30 mouse cellular contexts compared by ENCODE assay signal in genomic region chrX:102765878-102766277, GRCm38 (mm10). TPM values are rescaled to one million over a fixed set of nuclear protein-coding genes. Genes with fewer than 3 reads are reported as not detected.
DNase-seq lines count a peak whose midpoint lies in the region; ATAC-seq lines count a peak whose summit lies in the region.
"Had no signal": no experiment of that assay in that cellular context is flagged by ENCODE, and none has a peak within 500 bp of the region (broad histone marks: within the 10 kb centered on the region; RNA-seq: fewer than 3 reads in every experiment).

No protein-coding gene starts in this region.

- 25% methylated on average over 4 of the region's 4 CpGs for whole genome bisulfite sequencing in kidney, embryonic 16.5 days
- WGBS in kidney, embryonic 14.5 days, result 41% methylated on average over 4 of the region's 4 CpGs
- WGBS in embryonic facial prominence, embryonic 11.5 days, result 25% methylated on average over 4 of the region's 4 CpGs

- H3K9ac ChIP-seq in kidney, embryonic 16.5 days (replicated peaks; ENCODE audit: low read length), result no peak overlapping the region
- no peak overlapping the region for H3K9ac ChIP-seq in kidney, embryonic 14.5 days (ENCODE audit: low read depth, low read length)
- no peak overlapping the region for H3K9ac ChIP-seq in embryonic facial prominence, embryonic 11.5 days (replicated peaks; ENCODE audit: low read length)
- H3K9ac ChIP-seq: forebrain, embryonic 13.5 days; heart, embryonic 13.5 days; hindbrain, embryonic 14.5 days had no signal

- no peaks in the 10 kb centered on the region for H3K9me3 ChIP-seq in kidney, embryonic 16.5 days (ENCODE audit: low read length)
- no peaks in the 10 kb centered on the region for H3K9me3 ChIP-seq in kidney, embryonic 14.5 days (ENCODE audit: control insufficient read depth, low read length)
- H3K9me3 ChIP-seq in embryonic facial prominence, embryonic 11.5 days (replicated peaks; ENCODE audit: control insufficient read depth, low read length), result no peaks in the 10 kb centered on the region
- H3K9me3 ChIP-seq: forebrain, embryonic 10.5 days; forebrain, embryonic 13.5 days; heart, embryonic 10.5 days; heart, embryonic 13.5 days had no signal

- DNase-seq in embryo, embryonic 11 days, result peak; percentile 13
- peak; percentile 0 for DNase-seq in embryonic facial prominence, embryonic 11.5 days (ENCODE audit: low spot score)
- DNase-seq in thymus, postnatal 14 days, result no peak
- DNase-seq in lung, postnatal 4 days, result no peak
- DNase-seq: adrenal gland, adult 8-10 months; adrenal gland, postnatal 25 days; cerebellum, adult 18-20 months; cerebellum, adult 9-10 months; cerebellum, postnatal 14 days; gastrocnemius, postnatal 10 days; gastrocnemius, postnatal 36 days; heart, adult 2 months; heart, postnatal 14 days; heart, postnatal 4 days had no signal

- ATAC-seq in kidney, embryonic 16.5 days (ENCODE audit: low FRiP score, low TSS enrichment), result peak; percentile 76; the same call in 1 of the 2 replicates
- no peak for ATAC-seq in kidney, embryonic 14.5 days (ENCODE audit: low FRiP score, low TSS enrichment)
- ATAC-seq in embryonic facial prominence, embryonic 11.5 days (replicated peaks; ENCODE audit: insufficient number of reproducible peaks, low FRiP score, low TSS enrichment, low read depth), result no peak
- ATAC-seq: activated CD4-positive, CD25-positive, alpha-beta regulatory T cell, adult 4 months; CD4-positive, CD25-positive, alpha-beta regulatory T cell, adult 4 months; forebrain, embryonic 13.5 days; forebrain, embryonic 16.5 days; hindbrain, postnatal 0 days; inflammation-experienced regulatory T-cells, adult 6 months had no signal

- no peaks in the 10 kb centered on the region for H3K4me1 ChIP-seq in kidney, embryonic 16.5 days (ENCODE audit: insufficient read depth, low read length)
- H3K4me1 ChIP-seq in kidney, embryonic 14.5 days (ENCODE audit: control insufficient read depth, insufficient read depth, low read length), result no peaks in the 10 kb centered on the region
- H3K4me1 ChIP-seq in embryonic facial prominence, embryonic 11.5 days (ENCODE audit: control insufficient read depth, insufficient read depth, low read length), result no peaks in the 10 kb centered on the region
- H3K4me1 ChIP-seq: forebrain, embryonic 10.5 days; forebrain, embryonic 13.5 days; heart, embryonic 10.5 days; heart, embryonic 13.5 days had no signal

- H3K4me3 ChIP-seq in kidney, embryonic 16.5 days (ENCODE audit: low read length), result no peak overlapping the region
- no peak overlapping the region for H3K4me3 ChIP-seq in kidney, embryonic 14.5 days (ENCODE audit: low read length)
- H3K4me3 ChIP-seq in embryonic facial prominence, embryonic 11.5 days (ENCODE audit: low read depth, low read length), result no peak overlapping the region
- H3K4me3 ChIP-seq: forebrain, embryonic 10.5 days; forebrain, embryonic 13.5 days; heart, adult 2 months; heart, embryonic 10.5 days; heart, embryonic 13.5 days had no signal

- peaks cover 2% of the 10 kb centered on the region; the same call in 1 of the 2 replicates for H3K27me3 ChIP-seq in kidney, embryonic 16.5 days (ENCODE audit: insufficient read depth, low read length)
- no peaks in the 10 kb centered on the region for H3K27me3 ChIP-seq in kidney, embryonic 14.5 days (ENCODE audit: control insufficient read depth, insufficient read depth, low read length)
- H3K27me3 ChIP-seq in embryonic facial prominence, embryonic 11.5 days (ENCODE audit: control insufficient read depth, insufficient read depth, low read length), result no peaks in the 10 kb centered on the region
- H3K27me3 ChIP-seq: forebrain, embryonic 13.5 days had no signal

- H3K36me3 ChIP-seq in kidney, embryonic 16.5 days (ENCODE audit: insufficient read depth, low read length), result no peaks in the 10 kb centered on the region
- H3K36me3 ChIP-seq in kidney, embryonic 14.5 days (ENCODE audit: control insufficient read depth, insufficient read depth, low read length), result no peaks in the 10 kb centered on the region
- H3K36me3 ChIP-seq in embryonic facial prominence, embryonic 11.5 days (replicated peaks; ENCODE audit: control insufficient read depth, insufficient read depth, low read depth, low read length), result no peaks in the 10 kb centered on the region
- H3K36me3 ChIP-seq: forebrain, embryonic 10.5 days; heart, embryonic 10.5 days; heart, embryonic 13.5 days had no signal

- no peak overlapping the region for H3K27ac ChIP-seq in kidney, embryonic 16.5 days (ENCODE audit: low read length)
- H3K27ac ChIP-seq in kidney, embryonic 14.5 days (ENCODE audit: low read depth, low read length), result no peak overlapping the region
- H3K27ac ChIP-seq in embryonic facial prominence, embryonic 11.5 days (replicated peaks; ENCODE audit: low read depth, low read length), result no peak overlapping the region
- H3K27ac ChIP-seq: forebrain, embryonic 10.5 days; forebrain, embryonic 13.5 days; heart, adult 2 months; heart, embryonic 10.5 days; heart, embryonic 13.5 days; hindbrain, embryonic 14.5 days; hindbrain, postnatal 0 days had no signal

- no peak overlapping the region for H3K4me2 ChIP-seq in kidney, embryonic 16.5 days (replicated peaks; ENCODE audit: low read depth, low read length)
- H3K4me2 ChIP-seq in kidney, embryonic 14.5 days (replicated peaks; ENCODE audit: low read depth, low read length), result no peak overlapping the region
- H3K4me2 ChIP-seq in embryonic facial prominence, embryonic 11.5 days (ENCODE audit: low read depth, low read length), result no peak overlapping the region
- H3K4me2 ChIP-seq: forebrain, embryonic 13.5 days; heart, embryonic 13.5 days; hindbrain, embryonic 14.5 days had no signal

RNA-seq across cellular contexts. Expression of gene Dmrtc1c1, which starts 36.9 kb away (rescaled TPM):
- not detected in 2 replicates for polyA plus RNA-seq in kidney, embryonic 16.5 days (2015; fragmentation: Nextera tagmentation; extraction: Ambion mirVana)
- not detected in 2 replicates for polyA plus RNA-seq in kidney, embryonic 14.5 days (2014; fragmentation: Nextera tagmentation; extraction: Ambion mirVana)
- polyA plus RNA-seq in embryonic facial prominence, embryonic 11.5 days (2014; fragmentation: Nextera tagmentation; extraction: Ambion mirVana), result not detected in 2 replicates
- polyA plus RNA-seq: activated CD4-positive, CD25-positive, alpha-beta regulatory T cell, adult 4 months; C2C12; CD4-positive, CD25-positive, alpha-beta regulatory T cell, adult 4 months; embryonic facial prominence, embryonic 14.5 days; forebrain, embryonic 10.5 days; forebrain, embryonic 13.5 days; forebrain, embryonic 16.5 days; heart, adult 2 months; heart, embryonic 10.5 days; heart, embryonic 13.5 days; heart, embryonic 16.5 days; hindbrain, embryonic 11.5 days; hindbrain, embryonic 14.5 days; hindbrain, postnatal 0 days; inflammation-experienced regulatory T-cells, adult 6 months had no signal

RNA-seq across cellular contexts. Expression of gene Dmrtc1b, which starts 58.2 kb away (rescaled TPM):
- not detected in 2 replicates for polyA plus RNA-seq in kidney, embryonic 16.5 days (2015; fragmentation: Nextera tagmentation; extraction: Ambion mirVana)
- 0.16 TPM in 1 of 2 replicates, not detected in the other for polyA plus RNA-seq in kidney, embryonic 14.5 days (2014; fragmentation: Nextera tagmentation; extraction: Ambion mirVana)
- not detected in 2 replicates for polyA plus RNA-seq in embryonic facial prominence, embryonic 11.5 days (2014; fragmentation: Nextera tagmentation; extraction: Ambion mirVana)
- polyA plus RNA-seq: activated CD4-positive, CD25-positive, alpha-beta regulatory T cell, adult 4 months; C2C12; CD4-positive, CD25-positive, alpha-beta regulatory T cell, adult 4 months; embryonic facial prominence, embryonic 14.5 days; forebrain, embryonic 10.5 days; forebrain, embryonic 13.5 days; forebrain, embryonic 16.5 days; heart, adult 2 months; heart, embryonic 10.5 days; heart, embryonic 13.5 days; heart, embryonic 16.5 days; hindbrain, embryonic 11.5 days; hindbrain, embryonic 14.5 days; hindbrain, postnatal 0 days; inflammation-experienced regulatory T-cells, adult 6 months had no signal

RNA-seq across cellular contexts. Expression of gene Gm9112, which starts 58.4 kb away (rescaled TPM):
- not detected in 2 replicates for polyA plus RNA-seq in kidney, embryonic 16.5 days (2015; fragmentation: Nextera tagmentation; extraction: Ambion mirVana)
- polyA plus RNA-seq in kidney, embryonic 14.5 days (2014; fragmentation: Nextera tagmentation; extraction: Ambion mirVana), result not detected in 2 replicates
- polyA plus RNA-seq in embryonic facial prominence, embryonic 11.5 days (2014; fragmentation: Nextera tagmentation; extraction: Ambion mirVana), result not detected in 2 replicates
- polyA plus RNA-seq: activated CD4-positive, CD25-positive, alpha-beta regulatory T cell, adult 4 months; C2C12; CD4-positive, CD25-positive, alpha-beta regulatory T cell, adult 4 months; embryonic facial prominence, embryonic 14.5 days; forebrain, embryonic 10.5 days; forebrain, embryonic 13.5 days; forebrain, embryonic 16.5 days; heart, adult 2 months; heart, embryonic 10.5 days; heart, embryonic 13.5 days; heart, embryonic 16.5 days; hindbrain, embryonic 11.5 days; hindbrain, embryonic 14.5 days; hindbrain, postnatal 0 days; inflammation-experienced regulatory T-cells, adult 6 months had no signal

Comparison
In these comparisons a context has a peak if more than half of its experiments do, and no peak if none do; other contexts are left out.
1. DNase-seq: peak in embryo, embryonic 11 days (single experiment) and embryonic facial prominence, embryonic 11.5 days (single experiment); none in thymus, postnatal 14 days (single experiment) and lung, postnatal 4 days (0 of 2).